Mouse (Mus musculus) lung, adult 2 months (tissue): ENCODE measurements around the gene Ankrd34a. TPM values are rescaled to one million over a fixed set of nuclear protein-coding genes. Genes with fewer than 3 reads are reported as not detected.

Source experiments
- DNase-seq: peaks from one replicate; pipeline ENCODE4 v3.0.0; 2022
- H3K4me1 ChIP-seq: fragments of 200-500 bp; 2 replicates; pipeline ENCODE4 v1.6.1; 2011; ENCODE audit warnings: low read length; ENCODE audit not compliant: control insufficient read depth, insufficient read depth
- H3K4me3 ChIP-seq: fragments of 200-500 bp; replicated peaks from 2 replicates; pipeline ENCODE3; 2011; ENCODE audit warnings: low read depth, mild to moderate bottlenecking, control low read depth, low read length; ENCODE audit errors: extremely low read depth
- CTCF ChIP-seq: fragments of 200-500 bp; IDR thresholded peaks from 2 replicates; pipeline ENCODE4 v1.5.1; 2011; ENCODE audit warnings: mild to moderate bottlenecking, low read length, control low read depth; ENCODE audit not compliant: insufficient read depth
- POLR2A ChIP-seq: fragments of 200-500 bp; IDR thresholded peaks from 2 replicates; pipeline ENCODE4 v1.6.1; 2011; ENCODE audit warnings: low read depth, mild to moderate bottlenecking, control low read depth, low read length, borderline replicate concordance; ENCODE audit errors: extremely low read depth
- WGBS: fragments of 180-500 bp; shearing (Covaris S2); methylation state at CpG from one replicate; pipeline ENCODE4 v1.1.7; 2018; 5-methylcytosine and 5-hydroxymethylcytosine counted together
- polyA plus RNA-seq: library from polyadenylated mRNA; depleted of rRNA; stranded (reverse); fragments of >200 nt; gene quantifications from 2 replicates; pipeline ENCODE4 v1.2.3, GENCODE M21; 2012; rRNA removed

Gene Ankrd34a
- polyA plus RNA-seq, 1 experiment, result 0.44 TPM

- DNase-seq, result peak; percentile 91
- peak; percentile 58; the same call in 1 of the 2 replicates for TF ChIP-seq POLR2A
- no peak for TF ChIP-seq CTCF
- H3K4me1 ChIP-seq, result peaks cover 12% of the 10 kb centered on the region
- peak within 1 kb of the TSS; percentile 96 for H3K4me3 ChIP-seq
- WGBS, result 2% methylated on average over 60 of the region's 60 CpGs
Measured at GRCm38 (mm10) chr3:96634928-96635879, 38.8 kb downstream of the Ankrd34a start, which contains the start of the genes Pex11b and Gm42957. Gene Pex11b, plus strand, starts transcription at chr3:96635376. Gene Gm42957, plus strand, starts transcription at chr3:96635474.

GRCm38 (mm10) chr3:96635906-96636305 is 39.5 kb downstream of the Ankrd34a start:
- WGBS, result 5% methylated on average over 15 of the region's 15 CpGs
- Histone ChIP-seq H3K4me1 (peaks cover 8% of the 10 kb centered on the region), H3K4me3 (peak overlapping the region; percentile 96)
- TF ChIP-seq CTCF, result no peak
- no peak for TF ChIP-seq POLR2A
- no peak for DNase-seq

DNA sequence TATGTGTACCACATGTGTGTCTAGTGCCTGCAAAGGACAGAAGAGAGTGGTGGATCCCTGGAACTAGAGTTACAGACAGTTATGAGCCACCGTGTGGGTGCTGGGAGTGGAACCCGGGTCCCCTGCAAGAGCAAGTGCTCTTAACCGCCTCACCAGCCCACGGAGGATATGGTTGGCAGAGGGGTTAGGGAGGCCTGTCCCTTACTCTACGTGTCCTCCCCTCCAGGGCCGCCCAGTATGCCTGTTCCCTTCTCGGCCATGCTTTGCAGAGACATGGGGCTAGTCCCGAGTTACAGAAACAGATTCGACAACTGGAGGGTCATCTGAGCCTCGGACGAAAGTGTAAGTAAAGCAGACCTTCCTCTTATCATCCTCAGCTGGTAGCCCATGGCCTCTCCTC is 40.0 kb downstream of the Ankrd34a start:
- 61% methylated on average over 11 of the region's 11 CpGs for WGBS
- TF ChIP-seq CTCF (no peak), POLR2A (no peak)
- H3K4me1 ChIP-seq, result peaks cover 8% of the 10 kb centered on the region
- H3K4me3 ChIP-seq, result no peak overlapping the region
- DNase-seq, result no peak

DNA sequence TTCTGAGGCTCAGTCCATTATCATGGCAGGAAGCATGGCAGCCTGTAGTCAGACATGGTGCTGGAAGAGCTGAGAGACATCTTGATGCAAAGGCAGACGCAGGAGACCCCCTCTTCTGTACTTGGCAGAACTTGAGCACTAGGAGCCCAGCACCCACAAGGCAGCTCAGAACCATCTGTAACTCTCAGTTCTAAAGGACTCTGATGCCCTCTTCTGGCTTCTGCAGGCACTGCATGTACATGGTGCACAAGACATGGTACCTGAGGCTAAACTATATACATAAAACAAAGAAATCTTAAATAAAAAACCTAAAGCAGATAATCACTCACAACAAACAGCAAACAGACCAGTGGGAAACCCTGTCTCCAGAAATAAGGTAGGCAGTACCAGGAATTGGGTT is 42.8 kb downstream of the Ankrd34a start:
- TF ChIP-seq POLR2A, result no peak
- TF ChIP-seq CTCF, result peak; percentile 63
- Histone ChIP-seq H3K4me3 (no peak overlapping the region), H3K4me1 (peaks cover 8% of the 10 kb centered on the region)
- peak; percentile 70 for DNase-seq
- WGBS, result 80% methylated on average over 1 of the region's 1 CpGs

DNA sequence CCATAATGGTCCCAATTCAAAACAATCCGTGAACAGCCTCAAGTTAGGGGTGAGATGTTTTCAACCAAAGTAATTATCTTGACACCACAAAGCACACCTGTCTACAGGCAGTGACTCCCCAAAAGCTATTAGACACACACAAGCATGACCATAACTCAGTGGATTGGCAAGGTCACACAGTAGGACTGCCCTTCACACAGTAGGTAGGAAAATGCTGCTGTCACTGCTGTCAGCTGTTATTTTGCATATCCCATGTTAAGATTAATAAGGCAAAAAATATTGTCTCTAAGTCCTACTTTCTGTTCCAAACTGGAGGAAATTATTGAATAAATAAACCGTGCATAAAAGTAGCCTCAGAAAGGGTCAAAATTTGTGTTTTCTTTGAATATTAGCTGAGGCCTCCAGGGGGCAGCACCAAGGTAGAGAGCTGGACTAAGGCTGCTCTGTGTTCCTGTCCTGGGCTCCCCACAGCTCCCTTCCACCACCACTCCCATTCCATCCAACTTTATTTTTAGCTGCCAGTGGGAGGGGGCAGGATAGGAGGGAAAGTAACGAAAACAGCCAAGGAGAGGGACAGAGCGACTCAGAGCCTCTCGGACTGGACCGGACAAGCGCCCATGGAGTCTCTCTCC is 48.7 kb downstream of the Ankrd34a start, which contains the start of gene Itga10:
TSS of gene Itga10 (plus strand) at position 567 of the 632 bp plus-strand sequence.
- peak; percentile 48 for TF ChIP-seq CTCF
- no peak for TF ChIP-seq POLR2A
- Histone ChIP-seq H3K4me3 (no peak within 1 kb of the TSS), H3K4me1 (no peaks in the 10 kb centered on the region)
- WGBS, result 65% methylated on average over 7 of the region's 7 CpGs
- no peak for DNase-seq

- H3K4me3 ChIP-seq, result no peak overlapping the region
- no peaks in the 10 kb centered on the region for H3K4me1 ChIP-seq
- no peak for DNase-seq
- TF ChIP-seq CTCF, result no peak
- no peak for TF ChIP-seq POLR2A
- 78% methylated on average over 3 of the region's 3 CpGs for WGBS
Measured at GRCm38 (mm10) chr3:96647365-96647764, 50.9 kb downstream of the Ankrd34a start.

Other genes starting within 250 kb of the Ankrd34a start
- gene BC107364, start 144.3 kb upstream of the Ankrd34a start, polyA plus RNA-seq, result not detected in 2 replicates
- gene Hfe2, start 71.5 kb upstream of the Ankrd34a start, polyA plus RNA-seq, result 4.6 and 13.8 TPM in 2 replicates
- 687 and 806 TPM in 2 replicates for gene Txnip, start 38.7 kb upstream of the Ankrd34a start, polyA plus RNA-seq
- gene Gm16253, start 19.7 kb upstream of the Ankrd34a start, polyA plus RNA-seq, result not detected in 2 replicates
- 18.3 and 21.3 TPM in 2 replicates for gene Polr3gl, start 2.5 kb upstream of the Ankrd34a start, polyA plus RNA-seq
- gene Lix1l, start 4.5 kb downstream of the Ankrd34a start, polyA plus RNA-seq, result 20.6 and 34.4 TPM in 2 replicates
- 5.0 and 12.2 TPM in 2 replicates for gene Rbm8a, start 33.3 kb downstream of the Ankrd34a start, polyA plus RNA-seq
- 24.0 and 40.1 TPM in 2 replicates for gene Pex11b, start 38.7 kb downstream of the Ankrd34a start, polyA plus RNA-seq
- 0.02 and 0.18 TPM in 2 replicates for gene Gm42957, start 38.8 kb downstream of the Ankrd34a start, polyA plus RNA-seq
- 1.7 and 2.3 TPM in 2 replicates for gene Itga10, start 48.9 kb downstream of the Ankrd34a start, polyA plus RNA-seq
- 1.4 and 3.6 TPM in 2 replicates for gene Ankrd35, start 73.5 kb downstream of the Ankrd34a start, polyA plus RNA-seq
- gene Pias3, start 99.7 kb downstream of the Ankrd34a start, polyA plus RNA-seq, result 39.3 and 44.1 TPM in 2 replicates
- 3.8 and 4.7 TPM in 2 replicates for gene Nudt17, start 111.9 kb downstream of the Ankrd34a start, polyA plus RNA-seq
- gene Polr3c, start 131.0 kb downstream of the Ankrd34a start, polyA plus RNA-seq, result 16.7 and 29.8 TPM in 2 replicates
- gene Rnf115, start 131.0 kb downstream of the Ankrd34a start, polyA plus RNA-seq, result 16.3 and 16.4 TPM in 2 replicates
- 0.06 and 0.14 TPM in 2 replicates for gene Pdzk1, start 232.6 kb downstream of the Ankrd34a start, polyA plus RNA-seq
- 0.18 and 0.34 TPM in 2 replicates for gene Cd160, start 232.7 kb downstream of the Ankrd34a start, polyA plus RNA-seq